In the genomic region with DNA sequence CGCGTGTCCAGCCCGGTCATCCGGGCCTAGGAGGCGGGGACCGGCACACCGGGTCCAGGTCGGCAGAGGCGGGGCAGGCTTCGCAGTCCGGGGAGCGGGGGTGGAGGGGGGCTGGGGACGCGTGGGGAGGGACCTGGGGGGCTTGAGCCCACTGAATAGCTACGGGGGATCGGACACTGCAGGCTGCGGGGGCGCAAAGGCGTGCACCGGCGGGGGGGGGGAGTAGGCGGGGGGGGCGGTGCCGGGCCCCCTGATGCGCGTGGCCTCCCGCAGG, we compare ENCODE assay signal across 8 mouse cellular contexts. TPM values are rescaled to one million over a fixed set of nuclear protein-coding genes. Genes with fewer than 3 reads are reported as not detected.
DNase-seq lines count a peak whose midpoint lies in the region; ATAC-seq and TF ChIP-seq lines count a peak whose summit lies in the region.

No protein-coding gene starts in this region.

- H3K4me1 ChIP-seq in lung, adult 2 months (ENCODE audit: control insufficient read depth, insufficient read depth, low read length): no peaks in the 10 kb centered on the region
- H3K4me1 ChIP-seq in forebrain, embryonic 11.5 days (replicated peaks; ENCODE audit: control insufficient read depth, insufficient read depth, low read length): peaks cover 12% of the 10 kb centered on the region; the same call in 1 of the 2 replicates
- H3K4me1 ChIP-seq in intestine, postnatal 0 days (replicated peaks; ENCODE audit: control insufficient read depth, insufficient read depth, low read length): no peaks in the 10 kb centered on the region
- peaks cover 25% of the 10 kb centered on the region for H3K4me1 ChIP-seq in neural tube, embryonic 13.5 days (replicated peaks)

- no peak for ATAC-seq in forebrain, embryonic 11.5 days (replicated peaks; ENCODE audit: low FRiP score)
- no peak; the same call in 1 of the 2 replicates for ATAC-seq in intestine, postnatal 0 days
- no peak for ATAC-seq in neural tube, embryonic 13.5 days (ENCODE audit: low read depth)

- peak overlapping the region; percentile 96 for H3K4me3 ChIP-seq in lung, adult 2 months (replicated peaks; ENCODE audit: extremely low read depth, low read depth, low read length)
- H3K4me3 ChIP-seq in forebrain, embryonic 11.5 days (ENCODE audit: low read depth, low read length): peak overlapping the region; percentile 36
- peak overlapping the region; percentile 65 for H3K4me3 ChIP-seq in intestine, postnatal 0 days (ENCODE audit: low read depth, low read length)
- peak overlapping the region; percentile 36 for H3K4me3 ChIP-seq in neural tube, embryonic 13.5 days

- TF ChIP-seq POLR2A in lung, adult 2 months (IDR thresholded peaks at IDR 0.05; ENCODE audit: borderline replicate concordance, extremely low read depth, low read depth, low read length): no peak

- peaks cover 98% of the 10 kb centered on the region for H3K27me3 ChIP-seq in forebrain, embryonic 11.5 days (ENCODE audit: control insufficient read depth, insufficient read depth, low read length)
- H3K27me3 ChIP-seq in intestine, postnatal 0 days (replicated peaks; ENCODE audit: control insufficient read depth, insufficient read depth, low read length): peaks cover 87% of the 10 kb centered on the region
- peaks cover 100% of the 10 kb centered on the region for H3K27me3 ChIP-seq in neural tube, embryonic 13.5 days

- H3K36me3 ChIP-seq in forebrain, embryonic 11.5 days (ENCODE audit: control insufficient read depth, insufficient read depth, low read length): no peaks in the 10 kb centered on the region
- no peaks in the 10 kb centered on the region for H3K36me3 ChIP-seq in intestine, postnatal 0 days (ENCODE audit: control insufficient read depth, insufficient read depth)
- H3K36me3 ChIP-seq in neural tube, embryonic 13.5 days: no peaks in the 10 kb centered on the region

- TF ChIP-seq CTCF in lung, adult 2 months (IDR thresholded peaks at IDR 0.05; ENCODE audit: insufficient read depth, low read length): no peak
- TF ChIP-seq CTCF in intestine, postnatal 0 days (IDR thresholded peaks at IDR 0.05; ENCODE audit: low read depth): no peak

- H3K27ac ChIP-seq in forebrain, embryonic 11.5 days (ENCODE audit: low read depth, low read length): no peak overlapping the region
- peak overlapping the region; percentile 87 for H3K27ac ChIP-seq in intestine, postnatal 0 days (ENCODE audit: low read depth, low read length)
- H3K27ac ChIP-seq in neural tube, embryonic 13.5 days (replicated peaks): no peak overlapping the region; the same call in 1 of the 2 replicates

- no peak overlapping the region for H3K9ac ChIP-seq in forebrain, embryonic 11.5 days (ENCODE audit: low read length)
- peak overlapping the region; percentile 75 for H3K9ac ChIP-seq in intestine, postnatal 0 days (ENCODE audit: low read depth, low read length)
- H3K9ac ChIP-seq in neural tube, embryonic 13.5 days: peak overlapping the region; percentile 48

- 1% methylated on average over 15 of the region's 27 CpGs for WGBS in lung, adult 2 months
- WGBS in forebrain, embryonic 11.5 days: 2% methylated on average over 9 of the region's 27 CpGs
- 0% methylated on average over 10 of the region's 27 CpGs for WGBS in intestine, postnatal 0 days
- 2% methylated on average over 14 of the region's 27 CpGs for WGBS in neural tube, embryonic 13.5 days

- no peak for DNase-seq in lung, adult 2 months
- no peak for DNase-seq in lung, postnatal 14 days
- no peak for DNase-seq in forebrain, embryonic 11.5 days (ENCODE audit: low spot score)
- DNase-seq in adrenal gland, postnatal 4 days (ENCODE audit: low spot score in 2 of 2): no peak
- DNase-seq in spleen, postnatal 10 days (ENCODE audit: low spot score in 2 of 2): no peak
- DNase-seq in frontal cortex, postnatal 36 days (ENCODE audit: low spot score in 2 of 2): no peak

- peak overlapping the region; percentile 74 for H3K4me2 ChIP-seq in forebrain, embryonic 11.5 days (ENCODE audit: low read depth, low read length, severe bottlenecking)
- H3K4me2 ChIP-seq in intestine, postnatal 0 days (replicated peaks; ENCODE audit: low read depth): peak overlapping the region; percentile 84
- H3K4me2 ChIP-seq in neural tube, embryonic 13.5 days: peak overlapping the region; percentile 58

- no peaks in the 10 kb centered on the region for H3K9me3 ChIP-seq in forebrain, embryonic 11.5 days (ENCODE audit: control insufficient read depth, low read length)
- H3K9me3 ChIP-seq in intestine, postnatal 0 days (ENCODE audit: control insufficient read depth): no peaks in the 10 kb centered on the region
- no peaks in the 10 kb centered on the region for H3K9me3 ChIP-seq in neural tube, embryonic 13.5 days

RNA-seq across cellular contexts. Expression of a gene that starts 0.3 kb away (rescaled TPM):
- polyA plus RNA-seq in lung, adult 2 months (2012; rRNA removed): 194 and 406 TPM in 2 replicates
- 0.17 and 0.91 TPM in 2 replicates for polyA plus RNA-seq in forebrain, embryonic 11.5 days (2014; fragmentation: Nextera tagmentation; extraction: Ambion mirVana)
- 49.8 and 50.1 TPM in 2 replicates for polyA plus RNA-seq in intestine, postnatal 0 days (2015; fragmentation: Nextera tagmentation; extraction: Ambion mirVana)
- 1.2 and 2.1 TPM in 2 replicates for polyA plus RNA-seq in neural tube, embryonic 13.5 days (2015; fragmentation: Nextera tagmentation; extraction: Ambion mirVana)
- total RNA-seq in adrenal gland, postnatal 4 days (2021): 1 to 10 TPM; 1.1 TPM

RNA-seq across cellular contexts. Expression of a gene that starts 24.3 kb away (rescaled TPM):
- polyA plus RNA-seq in lung, adult 2 months (2012; rRNA removed): 44.7 and 51.6 TPM in 2 replicates
- 52.8 and 58.7 TPM in 2 replicates for polyA plus RNA-seq in forebrain, embryonic 11.5 days (2014; fragmentation: Nextera tagmentation; extraction: Ambion mirVana)
- 24.9 and 25.1 TPM in 2 replicates for polyA plus RNA-seq in intestine, postnatal 0 days (2015; fragmentation: Nextera tagmentation; extraction: Ambion mirVana)
- polyA plus RNA-seq in neural tube, embryonic 13.5 days (2015; fragmentation: Nextera tagmentation; extraction: Ambion mirVana): 50.6 and 53.8 TPM in 2 replicates
- total RNA-seq in adrenal gland, postnatal 4 days (2021): 10 to 100 TPM; 39.2 to 42.7 TPM

RNA-seq across cellular contexts. Expression of a gene that starts 32.1 kb away (rescaled TPM):
- polyA plus RNA-seq in lung, adult 2 months (2012; rRNA removed): 1.4 and 1.6 TPM in 2 replicates
- polyA plus RNA-seq in forebrain, embryonic 11.5 days (2014; fragmentation: Nextera tagmentation; extraction: Ambion mirVana): 6.1 and 6.3 TPM in 2 replicates
- polyA plus RNA-seq in intestine, postnatal 0 days (2015; fragmentation: Nextera tagmentation; extraction: Ambion mirVana): 0.48 and 0.60 TPM in 2 replicates
- 6.5 and 7.6 TPM in 2 replicates for polyA plus RNA-seq in neural tube, embryonic 13.5 days (2015; fragmentation: Nextera tagmentation; extraction: Ambion mirVana)
- total RNA-seq in adrenal gland, postnatal 4 days (2021): 10 to 100 TPM in 1 of 2 experiments, 1 to 10 TPM in 1; 9.8 to 15.2 TPM

RNA-seq across cellular contexts. Expression of a gene that starts 43.9 kb away (rescaled TPM):
- 2.5 and 3.0 TPM in 2 replicates for polyA plus RNA-seq in lung, adult 2 months (2012; rRNA removed)
- polyA plus RNA-seq in forebrain, embryonic 11.5 days (2014; fragmentation: Nextera tagmentation; extraction: Ambion mirVana): 0.39 and 0.81 TPM in 2 replicates
- polyA plus RNA-seq in intestine, postnatal 0 days (2015; fragmentation: Nextera tagmentation; extraction: Ambion mirVana): 2.6 and 2.8 TPM in 2 replicates
- polyA plus RNA-seq in neural tube, embryonic 13.5 days (2015; fragmentation: Nextera tagmentation; extraction: Ambion mirVana): 0.70 and 0.84 TPM in 2 replicates
- 1 to 10 TPM; 1.2 to 1.8 TPM for total RNA-seq in adrenal gland, postnatal 4 days (2021)

Comparison
In these comparisons a context has a peak if more than half of its experiments do, and no peak if none do; other contexts are left out.
1. H3K4me3 ChIP-seq: peak in every context shown above with its lines; median percentile 96 in lung, adult 2 months; 65 in intestine, postnatal 0 days; 36 in forebrain, embryonic 11.5 days; 36 in neural tube, embryonic 13.5 days.
2. RNA of a gene that starts 0.3 kb away (polyA plus RNA-seq): 194 to 406 TPM in lung, adult 2 months and 49.8 to 50.1 TPM in intestine, postnatal 0 days; 1.2 to 2.1 TPM in neural tube, embryonic 13.5 days and 0.17 to 0.91 TPM in forebrain, embryonic 11.5 days; every median in the first group is over 10 times any median in the second.
3. Peak in every context shown above with its lines, with median percentiles within 50 percentile points of each other: H3K4me2 ChIP-seq.